Mouse (Mus musculus): ENCODE results near the gene Gm5447. TPM values are rescaled to one million over a fixed set of nuclear protein-coding genes. Genes with fewer than 3 reads are reported as not detected.

Gene Gm5447
- polyA plus RNA-seq, 1 experiment: not detected

DNA sequence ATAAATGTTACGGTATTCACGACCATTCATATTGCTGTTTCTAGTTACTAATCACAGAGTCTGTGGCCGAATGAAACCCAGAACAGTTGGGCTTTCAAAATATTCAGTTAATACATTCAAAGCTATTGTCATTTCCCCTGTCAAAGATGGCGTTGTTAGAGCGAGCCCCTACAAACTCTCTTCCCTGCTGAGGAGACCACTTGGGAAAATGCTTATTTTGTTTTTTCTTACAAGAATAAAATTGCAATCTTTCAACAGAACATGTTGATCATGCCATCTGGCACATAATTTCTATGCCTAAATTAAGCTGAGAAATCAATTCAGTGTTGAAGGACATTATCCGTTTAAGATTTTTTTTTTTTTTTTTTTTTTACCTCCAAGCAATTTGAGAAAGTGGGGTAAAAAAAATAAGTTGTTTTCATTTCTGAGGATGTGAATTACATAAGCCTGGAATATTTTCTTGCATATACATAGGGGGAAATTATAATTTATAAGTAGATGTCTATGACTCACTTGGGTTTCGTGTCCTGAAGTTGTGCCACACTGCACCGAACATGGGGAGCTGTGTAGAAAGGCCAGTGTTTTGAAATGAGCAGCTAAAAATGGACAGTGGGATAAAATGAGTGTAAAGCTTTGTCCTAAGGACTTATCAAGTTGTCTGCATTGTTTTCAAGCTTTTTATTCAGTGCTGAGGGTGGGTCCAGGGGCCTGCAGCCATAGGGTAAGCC lies 23.7 kb downstream of the Gm5447 start:
- Histone ChIP-seq H3K4me1 (ENCODE audit: control insufficient read depth, insufficient read depth, low read length) (no peaks in the 10 kb centered on the region), H3K4me3 (replicated peaks; ENCODE audit: extremely low read depth, low read depth, low read length) (no peak overlapping the region)
- 76% methylated on average over 8 of the region's 8 CpGs for WGBS
- DNase-seq: no peak
- TF ChIP-seq CTCF (IDR thresholded peaks at IDR 0.05; ENCODE audit: insufficient read depth, low read length) (no peak), POLR2A (IDR thresholded peaks at IDR 0.05; ENCODE audit: borderline replicate concordance, extremely low read depth, low read depth, low read length) (no peak)

DNA sequence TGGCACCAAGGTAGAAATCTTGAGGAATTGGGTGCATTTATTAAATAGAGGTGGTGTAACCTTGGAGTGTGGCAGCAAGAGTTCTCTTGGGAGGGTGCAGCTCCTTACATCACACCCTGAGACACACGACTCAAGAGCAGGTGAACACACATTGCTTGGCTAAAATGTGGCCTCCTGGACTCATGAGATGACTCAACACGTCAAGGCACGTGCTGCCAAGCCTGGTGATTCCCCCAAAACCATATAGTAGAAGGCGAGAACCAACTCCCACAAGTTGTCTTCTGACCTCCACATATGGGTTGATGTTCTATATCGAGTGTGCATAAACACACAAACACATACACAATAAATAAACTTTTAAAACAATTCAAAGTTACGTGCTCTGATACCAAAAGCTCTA lies 25.8 kb downstream of the Gm5447 start:
- DNase-seq: no peak
- no peak overlapping the region for H3K4me3 ChIP-seq (replicated peaks; ENCODE audit: extremely low read depth, low read depth, low read length)
- H3K4me1 ChIP-seq (ENCODE audit: control insufficient read depth, insufficient read depth, low read length): peaks cover 3% of the 10 kb centered on the region; the same call in 1 of the 2 replicates
- TF ChIP-seq POLR2A (IDR thresholded peaks at IDR 0.05; ENCODE audit: borderline replicate concordance, extremely low read depth, low read depth, low read length) (no peak), CTCF (IDR thresholded peaks at IDR 0.05; ENCODE audit: insufficient read depth, low read length) (no peak)
- WGBS: 74% methylated on average over 6 of the region's 6 CpGs

DNA sequence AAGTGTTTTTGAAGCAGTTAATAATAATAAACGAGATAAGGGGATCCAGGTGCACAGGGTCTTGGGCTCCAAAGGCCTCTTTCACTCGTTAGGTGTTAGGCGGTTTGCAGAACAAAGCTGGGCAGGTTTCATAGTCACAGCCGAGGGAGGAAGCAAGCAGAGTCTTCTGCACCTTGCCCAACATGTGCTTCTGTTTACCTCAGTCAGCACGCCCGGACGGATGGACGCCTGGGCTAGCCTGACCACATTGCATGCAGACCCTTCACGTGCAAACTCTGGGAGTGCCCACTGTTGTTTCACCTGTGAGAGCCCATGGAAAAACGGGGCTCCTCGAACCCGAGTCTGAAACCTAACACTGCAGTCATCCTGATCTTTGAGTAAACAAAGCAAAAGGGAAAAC lies 30.5 kb downstream of the Gm5447 start:
- 28% methylated on average over 12 of the region's 12 CpGs for WGBS
- Histone ChIP-seq H3K4me1 (ENCODE audit: control insufficient read depth, insufficient read depth, low read length) (peaks cover 6% of the 10 kb centered on the region; the same call in 1 of the 2 replicates), H3K4me3 (replicated peaks; ENCODE audit: extremely low read depth, low read depth, low read length) (peak overlapping the region; percentile 24)
- TF ChIP-seq POLR2A (IDR thresholded peaks at IDR 0.05; ENCODE audit: borderline replicate concordance, extremely low read depth, low read depth, low read length) (no peak), CTCF (IDR thresholded peaks at IDR 0.05; ENCODE audit: insufficient read depth, low read length) (no peak)
- DNase-seq: no peak

- TF ChIP-seq CTCF (IDR thresholded peaks at IDR 0.05; ENCODE audit: insufficient read depth, low read length) (no peak), POLR2A (IDR thresholded peaks at IDR 0.05; ENCODE audit: borderline replicate concordance, extremely low read depth, low read depth, low read length) (no peak)
- DNase-seq: no peak
- H3K4me1 ChIP-seq (ENCODE audit: control insufficient read depth, insufficient read depth, low read length): peaks cover 6% of the 10 kb centered on the region; the same call in 1 of the 2 replicates
- WGBS: 34% methylated on average over 4 of the region's 4 CpGs
- H3K4me3 ChIP-seq (replicated peaks; ENCODE audit: extremely low read depth, low read depth, low read length): no peak overlapping the region
Measured at GRCm38 (mm10) chr13:31004995-31005394, 31.0 kb downstream of the Gm5447 start.

DNA sequence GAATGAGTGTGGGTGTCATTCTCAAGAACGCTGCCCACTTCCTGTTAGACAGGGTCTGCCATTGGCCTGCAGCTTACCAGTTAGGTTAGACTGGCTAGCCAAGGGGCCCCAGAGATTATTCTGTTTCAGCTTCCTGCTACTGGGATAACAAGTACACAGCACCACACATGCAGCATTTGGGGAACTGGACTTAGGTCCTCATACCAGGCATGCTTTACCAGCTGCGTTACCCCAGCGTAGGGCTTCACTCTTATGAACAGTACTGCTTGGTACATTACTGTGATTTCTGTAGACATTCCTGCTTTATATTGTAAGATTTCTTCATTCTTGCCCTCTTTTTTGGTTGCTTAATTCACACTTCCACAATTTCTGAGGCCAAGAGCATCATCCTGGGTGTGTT lies 43.5 kb downstream of the Gm5447 start:
- Histone ChIP-seq H3K4me1 (ENCODE audit: control insufficient read depth, insufficient read depth, low read length) (no peaks in the 10 kb centered on the region), H3K4me3 (replicated peaks; ENCODE audit: extremely low read depth, low read depth, low read length) (no peak overlapping the region)
- no peak for DNase-seq
- no peak for TF ChIP-seq CTCF (IDR thresholded peaks at IDR 0.05; ENCODE audit: insufficient read depth, low read length)
- no peak for TF ChIP-seq POLR2A (IDR thresholded peaks at IDR 0.05; ENCODE audit: borderline replicate concordance, extremely low read depth, low read depth, low read length)
- 75% methylated on average over 3 of the region's 3 CpGs for WGBS

DNA sequence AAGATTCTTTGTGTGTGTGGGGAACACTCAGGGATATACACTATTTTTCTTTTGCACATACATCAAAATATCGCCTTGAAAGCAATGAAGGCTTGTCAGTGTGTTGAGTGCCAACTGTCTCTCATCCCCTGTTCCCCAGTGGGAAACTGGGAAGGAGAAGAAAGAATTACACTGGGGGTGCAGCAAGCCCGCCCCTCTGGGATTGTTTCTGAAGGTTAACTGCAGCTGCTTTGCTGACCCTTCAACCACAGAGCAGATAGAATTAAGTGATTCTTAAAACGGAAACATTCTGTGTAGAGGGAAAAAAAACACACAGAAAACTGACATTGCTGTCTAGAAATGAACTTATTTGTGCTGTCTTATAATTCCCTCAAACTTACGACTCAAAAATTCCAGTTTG lies 47.5 kb downstream of the Gm5447 start:
- Histone ChIP-seq H3K4me3 (replicated peaks; ENCODE audit: extremely low read depth, low read depth, low read length) (no peak overlapping the region), H3K4me1 (ENCODE audit: control insufficient read depth, insufficient read depth, low read length) (no peaks in the 10 kb centered on the region)
- DNase-seq: no peak
- WGBS: 51% methylated on average over 4 of the region's 4 CpGs
- TF ChIP-seq CTCF (IDR thresholded peaks at IDR 0.05; ENCODE audit: insufficient read depth, low read length) (no peak), POLR2A (IDR thresholded peaks at IDR 0.05; ENCODE audit: borderline replicate concordance, extremely low read depth, low read depth, low read length) (no peak)

DNA sequence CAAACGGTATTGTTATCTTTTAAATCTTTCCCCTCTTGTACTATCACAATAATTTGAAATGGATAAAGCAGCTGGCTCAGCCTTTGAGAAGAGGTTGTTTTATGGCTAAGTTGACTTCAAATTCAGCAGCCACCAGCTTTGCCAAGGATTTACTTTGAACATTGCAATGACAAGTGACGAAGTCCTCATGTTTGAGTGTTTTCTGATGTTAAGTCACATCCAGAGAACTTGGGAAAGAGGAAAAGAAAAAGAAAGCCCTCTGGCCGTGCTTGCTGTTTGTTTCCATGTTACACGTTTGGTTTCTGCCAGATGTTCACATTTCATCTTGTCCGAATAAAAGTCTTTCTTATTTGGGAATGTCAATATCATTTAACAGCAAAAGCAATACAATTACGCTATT lies 47.9 kb downstream of the Gm5447 start:
- TF ChIP-seq CTCF (IDR thresholded peaks at IDR 0.05; ENCODE audit: insufficient read depth, low read length) (no peak), POLR2A (IDR thresholded peaks at IDR 0.05; ENCODE audit: borderline replicate concordance, extremely low read depth, low read depth, low read length) (no peak)
- H3K4me3 ChIP-seq (replicated peaks; ENCODE audit: extremely low read depth, low read depth, low read length): no peak overlapping the region
- H3K4me1 ChIP-seq (ENCODE audit: control insufficient read depth, insufficient read depth, low read length): no peaks in the 10 kb centered on the region
- no peak for DNase-seq
- WGBS: 46% methylated on average over 6 of the region's 6 CpGs

DNA sequence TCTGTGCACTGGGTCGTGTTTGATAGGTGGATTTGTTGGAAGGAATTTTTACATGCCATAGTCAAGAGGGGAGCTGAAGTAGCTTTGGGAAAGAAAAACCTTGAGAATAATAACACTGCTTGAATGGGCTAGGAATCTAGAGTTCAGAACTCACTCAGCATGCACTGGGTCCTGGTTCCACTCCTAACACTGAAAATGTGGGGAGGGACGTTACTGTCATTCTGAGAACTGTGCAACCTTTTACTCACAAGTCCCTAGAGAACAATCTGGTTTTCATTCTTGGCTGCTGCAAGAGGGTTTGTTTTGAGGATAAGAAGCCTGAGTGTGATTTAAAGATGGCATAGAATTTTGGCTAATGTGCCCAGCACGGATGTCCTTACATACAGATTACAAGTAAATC lies 49.7 kb downstream of the Gm5447 start:
- DNase-seq: no peak
- Histone ChIP-seq H3K4me3 (replicated peaks; ENCODE audit: extremely low read depth, low read depth, low read length) (no peak overlapping the region), H3K4me1 (ENCODE audit: control insufficient read depth, insufficient read depth, low read length) (no peaks in the 10 kb centered on the region)
- WGBS: 70% methylated on average over 3 of the region's 3 CpGs
- no peak for TF ChIP-seq CTCF (IDR thresholded peaks at IDR 0.05; ENCODE audit: insufficient read depth, low read length)
- TF ChIP-seq POLR2A (IDR thresholded peaks at IDR 0.05; ENCODE audit: borderline replicate concordance, extremely low read depth, low read depth, low read length): no peak

Other genes starting within 250 kb of the Gm5447 start
- 2.0 and 2.9 TPM in 2 replicates for gene Irf4, start 225.0 kb upstream of the Gm5447 start, polyA plus RNA-seq (2012; rRNA removed)
- 0.09 and 0.22 TPM in 2 replicates for gene Hus1b, start 26.4 kb upstream of the Gm5447 start, polyA plus RNA-seq (2012; rRNA removed)
- gene Exoc2, start 111 bp upstream of the Gm5447 start, polyA plus RNA-seq (2012; rRNA removed): 9.8 and 12.4 TPM in 2 replicates